Mouse (Mus musculus): Measurements from ENCODE around the gene Cop1. TPM values are rescaled to one million over a fixed set of nuclear protein-coding genes. Genes with fewer than 3 reads are reported as not detected.

Cop1 gene
- polyA plus RNA-seq, 1 experiment from 2014 or later: 15.3 TPM

DNA sequence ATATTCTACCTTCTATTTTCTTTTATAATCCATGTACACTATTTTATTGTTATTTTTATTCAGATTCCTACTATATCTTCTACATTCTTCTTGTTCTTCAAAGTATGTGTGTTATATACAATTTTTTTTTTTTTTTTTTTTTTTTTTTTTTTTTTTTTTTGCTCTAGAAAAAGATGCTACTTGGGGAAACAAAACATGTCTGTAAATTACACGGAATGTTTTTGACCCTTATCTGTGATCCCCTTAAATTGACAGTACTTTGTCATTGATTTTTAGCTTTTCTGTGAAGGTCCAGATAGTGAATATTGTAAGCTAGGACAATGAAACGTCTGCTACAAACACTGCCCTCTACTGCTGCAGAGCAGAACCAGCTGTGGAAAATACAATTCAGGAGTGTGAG, 81.5 kb downstream of the Cop1 start:
- DNase-seq (ENCODE audit: low spot score): no peak
- Histone ChIP-seq H3K27me3 (ENCODE audit: low read depth, poor library complexity, severe bottlenecking) (no peaks in the 10 kb centered on the region), H3K4me1 (no peaks in the 10 kb centered on the region), H3K36me3 (peaks cover 32% of the 10 kb centered on the region), H3K9me3 (replicated peaks) (no peaks in the 10 kb centered on the region), H3K27ac (replicated peaks) (no peak overlapping the region), H3K4me3 (no peak overlapping the region)
- 79% methylated on average over 2 of the region's 2 CpGs for WGBS

DNA sequence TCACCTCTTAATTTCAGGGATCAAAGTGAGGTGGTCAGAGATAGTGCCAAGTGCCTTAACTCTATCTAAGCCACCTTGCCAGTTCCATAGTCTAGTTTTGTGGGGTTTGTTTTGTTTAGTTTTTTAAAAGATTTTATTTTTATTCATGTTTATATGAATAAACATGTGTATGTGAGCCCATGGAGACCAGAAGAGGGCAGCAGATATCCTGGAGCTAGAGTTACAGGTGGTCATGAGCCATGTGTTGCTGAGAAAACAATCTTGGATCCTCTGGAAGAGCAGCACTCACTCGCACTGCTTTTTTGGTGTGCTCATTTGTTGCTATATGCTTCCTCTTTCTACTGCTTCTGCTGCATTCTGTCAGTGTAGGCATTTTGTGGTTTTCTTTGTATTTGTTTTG, 90.5 kb downstream of the Cop1 start:
- H3K27me3 ChIP-seq (ENCODE audit: low read depth, poor library complexity, severe bottlenecking): no peaks in the 10 kb centered on the region
- no peaks in the 10 kb centered on the region for H3K4me1 ChIP-seq
- 86% methylated on average over 1 of the region's 1 CpGs for WGBS
- H3K27ac ChIP-seq (replicated peaks): no peak overlapping the region
- H3K4me3 ChIP-seq: no peak overlapping the region
- DNase-seq (ENCODE audit: low spot score): no peak
- H3K36me3 ChIP-seq: peaks cover 47% of the 10 kb centered on the region
- no peaks in the 10 kb centered on the region for H3K9me3 ChIP-seq (replicated peaks)

DNA sequence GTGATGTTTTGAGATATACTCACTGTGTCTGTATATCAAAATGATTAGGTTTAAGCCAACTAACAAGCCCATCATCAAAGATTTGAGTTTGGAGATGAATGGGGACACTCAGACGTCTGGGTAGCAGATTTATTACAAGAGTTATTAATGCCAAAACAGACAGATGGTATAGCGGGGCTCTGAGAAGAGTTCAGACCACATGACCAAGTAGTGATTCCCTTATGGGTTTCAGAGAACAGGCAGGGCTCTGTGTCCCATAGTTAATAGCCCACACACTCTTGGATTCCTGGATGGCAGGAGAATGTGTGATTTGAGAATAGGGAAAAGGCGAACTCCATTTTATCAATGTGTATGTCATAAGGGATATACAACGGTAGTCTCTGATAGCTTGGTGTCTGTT, 98.9 kb downstream of the Cop1 start:
- H3K36me3 ChIP-seq: peaks cover 80% of the 10 kb centered on the region
- no peak for DNase-seq (ENCODE audit: low spot score)
- no peak overlapping the region for H3K4me3 ChIP-seq
- no peaks in the 10 kb centered on the region for H3K9me3 ChIP-seq (replicated peaks)
- H3K27ac ChIP-seq (replicated peaks): no peak overlapping the region
- H3K4me1 ChIP-seq: no peaks in the 10 kb centered on the region
- 90% methylated on average over 4 of the region's 4 CpGs for WGBS
- no peaks in the 10 kb centered on the region for H3K27me3 ChIP-seq (ENCODE audit: low read depth, poor library complexity, severe bottlenecking)

DNA sequence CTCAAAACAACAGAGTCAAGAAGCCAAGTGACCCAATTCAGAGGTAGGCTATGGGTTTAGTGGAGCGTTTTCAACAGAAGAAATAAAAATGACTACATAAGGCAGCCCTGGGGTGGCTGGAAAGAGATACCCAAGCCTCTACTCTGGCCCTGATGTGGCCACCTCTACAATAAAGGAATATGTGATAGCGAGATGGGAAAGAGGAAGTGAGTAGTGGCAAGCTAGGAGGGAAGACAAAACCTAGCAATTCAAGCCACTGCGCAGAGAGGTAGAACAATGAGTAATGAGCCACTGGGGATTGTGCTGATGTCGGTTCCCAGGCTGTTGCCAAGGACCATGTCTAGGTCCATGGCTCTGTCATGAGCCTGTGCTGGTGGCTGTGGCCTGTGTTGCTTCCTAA, 102.0 kb downstream of the Cop1 start:
- 97% methylated on average over 4 of the region's 4 CpGs for WGBS
- H3K36me3 ChIP-seq: peaks cover 83% of the 10 kb centered on the region

DNA sequence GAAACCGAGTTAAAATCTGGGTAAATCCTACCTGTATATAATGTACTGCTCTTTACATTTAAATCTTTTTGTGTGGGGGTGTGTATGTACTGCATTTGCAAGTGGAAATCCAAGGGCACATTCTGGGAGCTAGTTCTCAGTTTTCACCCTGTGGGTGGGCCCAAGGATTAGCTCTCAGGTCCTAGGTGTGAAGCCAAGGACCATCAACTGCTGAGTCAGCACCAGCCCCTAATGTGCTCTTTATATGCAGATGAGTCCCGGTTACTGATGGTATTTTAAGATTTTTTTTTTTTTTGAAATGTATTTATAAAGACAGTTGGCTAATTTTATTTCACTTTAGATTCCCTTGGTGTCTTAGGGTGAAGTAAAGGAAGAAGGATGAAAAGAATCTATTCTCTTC, 110.2 kb downstream of the Cop1 start:
- Histone ChIP-seq H3K4me1 (no peaks in the 10 kb centered on the region), H3K36me3 (peaks cover 71% of the 10 kb centered on the region)
- WGBS: 77% methylated on average over 2 of the region's 2 CpGs

More for the DNA sequence above, 102.0 kb downstream of the Cop1 start:
- Histone ChIP-seq H3K4me1 (no peaks in the 10 kb centered on the region), H3K27me3 (ENCODE audit: low read depth, poor library complexity, severe bottlenecking) (no peaks in the 10 kb centered on the region), H3K4me3 (no peak overlapping the region), H3K9me3 (replicated peaks) (no peaks in the 10 kb centered on the region), H3K27ac (replicated peaks) (no peak overlapping the region)
- no peak for DNase-seq (ENCODE audit: low spot score)

DNA sequence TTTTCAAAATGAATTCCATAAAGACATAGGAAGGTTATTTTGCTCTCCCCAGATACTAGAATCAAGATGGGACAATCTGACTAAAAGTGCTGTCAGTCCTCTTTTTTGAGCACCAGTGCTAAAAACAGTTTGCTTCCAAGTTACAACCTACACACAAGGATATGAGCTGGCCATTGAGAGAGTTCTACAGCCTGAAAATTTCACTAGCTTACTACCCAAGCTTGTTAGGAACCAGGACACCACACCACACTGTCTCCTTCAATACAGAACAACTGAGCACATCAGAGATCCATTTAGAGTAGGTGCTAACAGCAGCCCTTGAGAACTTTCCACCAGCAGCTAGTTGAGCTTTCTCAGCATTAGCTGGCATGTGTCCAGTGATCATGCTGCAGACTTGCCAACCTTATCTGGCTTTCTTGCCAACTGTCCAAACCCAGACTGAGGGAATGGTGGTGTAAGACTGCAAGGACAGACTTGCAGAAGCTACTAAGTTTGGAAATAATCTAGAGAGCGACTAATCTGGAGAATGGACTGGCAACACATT, 123.0 kb downstream of the Cop1 start:
- Histone ChIP-seq H3K9me3 (replicated peaks) (no peaks in the 10 kb centered on the region; the same call in 1 of the 2 replicates), H3K4me1 (no peaks in the 10 kb centered on the region), H3K4me3 (no peak overlapping the region), H3K36me3 (peaks cover 57% of the 10 kb centered on the region), H3K27me3 (ENCODE audit: low read depth, poor library complexity, severe bottlenecking) (no peaks in the 10 kb centered on the region), H3K27ac (replicated peaks) (no peak overlapping the region)
- DNase-seq (ENCODE audit: low spot score): no peak
- WGBS: 92% methylated on average over 1 of the region's 1 CpGs

More for the DNA sequence above, 110.2 kb downstream of the Cop1 start:
- Histone ChIP-seq H3K27ac (replicated peaks) (no peak overlapping the region), H3K27me3 (ENCODE audit: low read depth, poor library complexity, severe bottlenecking) (no peaks in the 10 kb centered on the region), H3K4me3 (no peak overlapping the region), H3K9me3 (replicated peaks) (no peaks in the 10 kb centered on the region)
- no peak for DNase-seq (ENCODE audit: low spot score)

DNA sequence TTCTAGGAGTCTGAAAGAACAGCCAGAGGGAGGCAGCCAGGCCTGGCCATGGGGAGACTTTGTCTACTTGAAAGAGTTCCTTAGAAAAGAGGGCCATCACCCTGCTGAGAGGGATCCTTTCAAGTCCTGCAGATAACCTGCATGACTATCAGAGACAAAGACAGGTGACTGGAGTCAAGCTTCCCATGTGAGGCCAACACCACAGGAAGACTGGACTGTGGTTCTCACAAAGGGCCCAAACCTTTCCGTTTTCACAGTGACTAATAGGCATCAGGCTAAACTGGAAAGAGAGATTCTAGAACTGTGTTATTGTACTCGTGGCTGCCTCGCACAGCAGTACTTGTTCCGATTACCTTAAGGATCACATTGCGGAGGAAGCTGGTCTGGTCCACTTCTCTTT, 126.6 kb downstream of the Cop1 start:
- Histone ChIP-seq H3K4me3 (no peak overlapping the region), H3K9me3 (replicated peaks) (no peaks in the 10 kb centered on the region; the same call in 1 of the 2 replicates), H3K27ac (replicated peaks) (no peak overlapping the region), H3K4me1 (no peaks in the 10 kb centered on the region), H3K27me3 (ENCODE audit: low read depth, poor library complexity, severe bottlenecking) (no peaks in the 10 kb centered on the region), H3K36me3 (peaks cover 22% of the 10 kb centered on the region)
- DNase-seq (ENCODE audit: low spot score): no peak
- WGBS: 77% methylated on average over 5 of the region's 5 CpGs

DNA sequence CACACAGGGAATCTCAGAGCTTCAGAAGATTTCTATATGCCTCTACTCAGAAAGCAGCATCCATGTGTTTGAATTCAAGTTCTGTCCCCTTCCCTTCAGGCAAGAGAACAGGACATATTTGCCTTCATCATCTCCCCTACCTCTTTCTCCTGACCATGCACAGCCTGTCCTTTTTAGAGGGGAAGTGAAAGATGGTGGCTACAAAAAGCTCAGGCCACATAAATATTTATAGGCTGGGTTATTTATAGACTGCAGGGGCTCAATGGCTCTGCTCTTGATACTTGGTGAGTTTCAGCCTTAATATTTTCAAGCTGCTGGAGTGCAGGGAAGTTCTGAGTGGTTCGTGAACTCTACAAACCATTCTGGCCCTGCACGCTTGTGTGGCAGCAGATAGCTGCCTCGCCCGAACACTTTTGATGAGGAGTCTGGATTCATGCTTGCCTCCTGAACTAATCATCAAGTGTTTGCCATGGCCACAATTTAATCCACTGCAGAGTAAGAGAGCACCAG, 139.8 kb downstream of the Cop1 start:
- Histone ChIP-seq H3K36me3 (no peaks in the 10 kb centered on the region), H3K9me3 (replicated peaks) (no peaks in the 10 kb centered on the region), H3K4me3 (no peak overlapping the region), H3K27ac (replicated peaks) (no peak overlapping the region), H3K27me3 (ENCODE audit: low read depth, poor library complexity, severe bottlenecking) (no peaks in the 10 kb centered on the region), H3K4me1 (no peaks in the 10 kb centered on the region)
- no peak for DNase-seq (ENCODE audit: low spot score)
- WGBS: 93% methylated on average over 4 of the region's 4 CpGs

DNA sequence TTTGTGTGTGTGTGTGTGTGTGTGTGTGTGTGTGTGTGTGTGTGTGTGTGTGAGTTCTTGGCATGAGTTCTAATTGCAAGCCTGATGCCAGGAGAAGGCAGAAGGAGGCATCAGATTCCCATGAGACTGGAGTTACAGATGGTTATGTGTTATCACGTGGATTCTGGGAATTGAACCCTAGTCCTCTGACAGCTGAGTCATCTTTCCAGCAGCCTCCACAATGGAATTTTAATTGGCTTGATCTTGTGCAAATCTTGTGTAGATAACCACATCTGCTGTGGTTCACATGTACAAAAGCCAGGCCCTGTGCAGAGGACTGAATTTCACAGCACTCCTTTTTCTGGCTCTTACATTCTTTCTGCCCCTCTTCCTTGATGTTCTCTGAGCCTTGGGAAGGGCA, 150.1 kb downstream of the Cop1 start:
- DNase-seq (ENCODE audit: low spot score): no peak
- H3K4me1 ChIP-seq: no peaks in the 10 kb centered on the region
- no peaks in the 10 kb centered on the region for H3K9me3 ChIP-seq (replicated peaks)
- WGBS: 77% methylated on average over 1 of the region's 1 CpGs
- no peaks in the 10 kb centered on the region for H3K36me3 ChIP-seq
- no peak overlapping the region for H3K4me3 ChIP-seq
- H3K27ac ChIP-seq (replicated peaks): no peak overlapping the region
- no peaks in the 10 kb centered on the region for H3K27me3 ChIP-seq (ENCODE audit: low read depth, poor library complexity, severe bottlenecking)

DNA sequence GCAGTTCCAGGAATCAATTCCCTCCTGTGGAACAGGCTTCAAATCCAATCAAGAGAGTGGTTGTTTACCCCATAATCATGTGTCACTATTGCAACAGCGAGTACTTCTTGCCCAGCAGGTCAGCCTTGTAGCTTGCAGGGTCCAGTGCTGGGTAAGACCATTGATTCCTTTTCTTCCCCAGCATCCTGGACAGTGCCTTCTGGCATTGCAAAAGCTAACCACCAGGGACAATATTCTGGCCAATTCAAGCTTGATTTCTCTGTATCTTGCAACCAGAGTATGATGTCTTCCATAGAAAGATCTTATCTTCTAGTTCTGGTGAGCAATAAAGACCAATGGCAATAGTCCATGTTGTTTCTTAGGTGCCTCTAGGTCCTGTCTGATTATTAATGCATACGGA, 150.8 kb downstream of the Cop1 start:
- 89% methylated on average over 2 of the region's 2 CpGs for WGBS
- no peaks in the 10 kb centered on the region for H3K4me1 ChIP-seq
- DNase-seq (ENCODE audit: low spot score): no peak

DNA sequence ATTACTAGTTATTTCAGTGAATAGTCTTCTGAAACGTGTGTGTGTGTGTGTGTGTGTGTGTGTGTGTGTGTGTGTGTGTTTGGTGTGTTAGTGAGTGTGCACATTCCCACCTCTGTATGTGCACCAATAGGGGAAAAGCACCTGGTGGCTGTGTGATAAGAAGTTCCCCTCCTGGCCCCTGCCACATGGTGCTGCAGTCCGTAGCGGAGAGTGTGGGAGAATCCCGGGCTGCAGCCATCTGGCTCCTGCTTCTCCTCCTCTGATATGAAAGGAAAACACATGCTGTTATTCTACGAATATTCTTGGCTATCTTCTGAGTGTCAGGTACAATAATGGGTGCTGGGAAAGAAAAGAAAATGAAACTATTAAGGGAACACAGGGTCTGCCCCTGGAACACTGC, 154.3 kb downstream of the Cop1 start:
- H3K4me1 ChIP-seq: no peaks in the 10 kb centered on the region
- H3K27me3 ChIP-seq (ENCODE audit: low read depth, poor library complexity, severe bottlenecking): no peaks in the 10 kb centered on the region
- no peak overlapping the region for H3K4me3 ChIP-seq
- no peaks in the 10 kb centered on the region for H3K36me3 ChIP-seq
- no peak for DNase-seq (ENCODE audit: low spot score)
- no peak overlapping the region for H3K27ac ChIP-seq (replicated peaks)
- 78% methylated on average over 5 of the region's 5 CpGs for WGBS
- no peaks in the 10 kb centered on the region for H3K9me3 ChIP-seq (replicated peaks)

More for the DNA sequence above, 150.8 kb downstream of the Cop1 start:
- H3K27me3 ChIP-seq (ENCODE audit: low read depth, poor library complexity, severe bottlenecking): no peaks in the 10 kb centered on the region
- no peaks in the 10 kb centered on the region for H3K9me3 ChIP-seq (replicated peaks)
- no peaks in the 10 kb centered on the region for H3K36me3 ChIP-seq
- H3K27ac ChIP-seq (replicated peaks): no peak overlapping the region
- H3K4me3 ChIP-seq: no peak overlapping the region

DNA sequence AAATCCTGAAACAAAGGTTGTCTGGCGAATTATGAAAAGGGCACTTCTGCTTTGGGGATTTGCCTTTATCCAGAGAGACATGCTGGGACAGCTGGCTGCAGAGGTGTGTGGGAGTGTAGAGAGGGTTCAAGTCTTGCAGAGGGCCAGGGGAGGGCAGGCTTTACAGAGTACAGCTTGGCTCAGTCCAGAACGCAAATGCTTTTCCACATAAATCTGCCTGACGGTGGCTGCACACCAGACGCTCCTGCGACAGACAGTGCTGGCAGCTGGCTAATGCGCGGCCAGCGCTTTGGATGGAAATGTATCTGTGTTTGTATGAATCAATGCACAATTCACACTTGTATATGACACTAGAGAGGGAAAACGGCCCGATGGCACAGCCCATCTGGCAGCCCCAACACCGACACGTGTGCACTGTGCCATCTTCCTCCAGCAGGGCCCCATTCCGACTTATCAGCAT, 156.5 kb downstream of the Cop1 start:
- no peaks in the 10 kb centered on the region for H3K27me3 ChIP-seq (ENCODE audit: low read depth, poor library complexity, severe bottlenecking)
- no peaks in the 10 kb centered on the region for H3K36me3 ChIP-seq
- no peak for DNase-seq (ENCODE audit: low spot score)
- H3K9me3 ChIP-seq (replicated peaks): no peaks in the 10 kb centered on the region
- H3K4me3 ChIP-seq: no peak overlapping the region
- WGBS: 86% methylated on average over 13 of the region's 13 CpGs
- H3K4me1 ChIP-seq: peaks cover 9% of the 10 kb centered on the region
- H3K27ac ChIP-seq (replicated peaks): no peak overlapping the region

DNA sequence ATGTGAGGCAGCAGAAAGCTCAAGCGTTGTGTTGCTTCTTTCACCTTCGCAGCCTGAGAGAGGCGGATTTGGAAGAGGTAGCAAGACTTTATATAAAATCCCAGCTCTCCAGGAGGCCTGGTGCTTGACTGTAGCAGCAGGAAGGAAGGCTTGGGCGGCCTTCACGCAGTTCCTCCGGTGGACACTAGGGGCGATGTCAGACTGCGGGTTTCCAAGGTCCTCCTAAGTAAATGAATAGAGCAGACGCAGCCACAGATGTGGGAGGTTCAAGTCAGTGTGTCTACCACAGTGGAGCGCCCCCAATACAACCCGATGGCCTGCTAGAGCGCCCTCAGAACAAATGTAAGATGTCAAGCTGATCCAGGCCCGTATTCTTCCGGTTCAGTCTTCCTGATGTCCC, 157.9 kb downstream of the Cop1 start:
- no peaks in the 10 kb centered on the region for H3K36me3 ChIP-seq
- WGBS: 21% methylated on average over 14 of the region's 14 CpGs
- H3K27ac ChIP-seq (replicated peaks): no peak overlapping the region
- peak; percentile 68 for DNase-seq (ENCODE audit: low spot score)
- no peaks in the 10 kb centered on the region for H3K27me3 ChIP-seq (ENCODE audit: low read depth, poor library complexity, severe bottlenecking)
- no peak overlapping the region for H3K4me3 ChIP-seq
- H3K9me3 ChIP-seq (replicated peaks): no peaks in the 10 kb centered on the region
- H3K4me1 ChIP-seq: peaks cover 9% of the 10 kb centered on the region

Measured in midbrain, embryonic 10.5 days (tissue).